Mouse (Mus musculus) heart, embryonic 11.5 days (tissue): ENCODE measurements around the gene Cstf1. TPM values are rescaled to one million over a fixed set of nuclear protein-coding genes. Genes with fewer than 3 reads are reported as not detected.
A peak's percentile ranks its signal among the peaks of the same experiment; 100 is the strongest.

Experiments used
- ATAC-seq: fragments of 200-750 bp; cut with Nextera tagmentation; replicated peaks from 2 replicates; pipeline ENCODE4 v1.8.0; 2017; ENCODE audit warnings: moderate library complexity; ENCODE audit not compliant: insufficient number of reproducible peaks, low FRiP score, low TSS enrichment
- H3K27ac ChIP-seq: fragments of 300-500 bp; sonication (generic); 2 replicates; pipeline ENCODE4 v1.5.1; 2014; ENCODE audit warnings: mild to moderate bottlenecking, low read depth, low read length
- H3K27me3 ChIP-seq: fragments of 300-500 bp; sonication (generic); 2 replicates; pipeline ENCODE4 v1.6.1; 2014; ENCODE audit warnings: mild to moderate bottlenecking, low read length, mixed read lengths; ENCODE audit not compliant: control insufficient read depth, insufficient read depth
- H3K36me3 ChIP-seq: fragments of 300-500 bp; sonication (generic); 2 replicates; pipeline ENCODE4 v1.6.1; 2014; ENCODE audit warnings: mild to moderate bottlenecking, low read length, moderate library complexity, mixed read lengths; ENCODE audit not compliant: control insufficient read depth, insufficient read depth
- H3K4me1 ChIP-seq: fragments of 300-500 bp; sonication (generic); 2 replicates; pipeline ENCODE4 v1.6.1; 2014; ENCODE audit warnings: low read length; ENCODE audit not compliant: control insufficient read depth, insufficient read depth
- H3K4me2 ChIP-seq: fragments of 300-500 bp; sonication (generic); 2 replicates; pipeline ENCODE4 v1.6.1; 2014; ENCODE audit warnings: mild to moderate bottlenecking, moderate library complexity
- H3K4me3 ChIP-seq: fragments of 300-500 bp; sonication (generic); 2 replicates; pipeline ENCODE4 v1.5.1; 2014; ENCODE audit warnings: low read depth, low read length
- H3K9ac ChIP-seq: fragments of 300-500 bp; sonication (generic); 2 replicates; pipeline ENCODE4 v1.6.1; 2014; ENCODE audit warnings: mild to moderate bottlenecking, low read depth, low read length, moderate library complexity
- H3K9me3 ChIP-seq: fragments of 300-500 bp; sonication (generic); replicated peaks from 2 replicates; pipeline ENCODE4 v1.6.1; 2016; ENCODE audit warnings: low read length; ENCODE audit not compliant: control insufficient read depth
- WGBS: fragments of 180-500 bp; shearing (Covaris S2); extraction: QIAGEN DNeasy Blood & Tissue Kit; methylation state at CpG from one replicate; pipeline ENCODE4 v1.1.7; 2014; ENCODE audit not compliant: insufficient replicate concordance; 5-methylcytosine and 5-hydroxymethylcytosine counted together
- polyA plus RNA-seq: library from polyadenylated mRNA; unstranded; fragments of >200 nt; fragmentation: Nextera tagmentation; extraction: Ambion mirVana; gene quantifications from 2 replicates; pipeline ENCODE4 v1.2.1, GENCODE M21; 2014

Cstf1 gene
- 34.4 and 34.6 TPM in 2 replicates for polyA plus RNA-seq

DNA sequence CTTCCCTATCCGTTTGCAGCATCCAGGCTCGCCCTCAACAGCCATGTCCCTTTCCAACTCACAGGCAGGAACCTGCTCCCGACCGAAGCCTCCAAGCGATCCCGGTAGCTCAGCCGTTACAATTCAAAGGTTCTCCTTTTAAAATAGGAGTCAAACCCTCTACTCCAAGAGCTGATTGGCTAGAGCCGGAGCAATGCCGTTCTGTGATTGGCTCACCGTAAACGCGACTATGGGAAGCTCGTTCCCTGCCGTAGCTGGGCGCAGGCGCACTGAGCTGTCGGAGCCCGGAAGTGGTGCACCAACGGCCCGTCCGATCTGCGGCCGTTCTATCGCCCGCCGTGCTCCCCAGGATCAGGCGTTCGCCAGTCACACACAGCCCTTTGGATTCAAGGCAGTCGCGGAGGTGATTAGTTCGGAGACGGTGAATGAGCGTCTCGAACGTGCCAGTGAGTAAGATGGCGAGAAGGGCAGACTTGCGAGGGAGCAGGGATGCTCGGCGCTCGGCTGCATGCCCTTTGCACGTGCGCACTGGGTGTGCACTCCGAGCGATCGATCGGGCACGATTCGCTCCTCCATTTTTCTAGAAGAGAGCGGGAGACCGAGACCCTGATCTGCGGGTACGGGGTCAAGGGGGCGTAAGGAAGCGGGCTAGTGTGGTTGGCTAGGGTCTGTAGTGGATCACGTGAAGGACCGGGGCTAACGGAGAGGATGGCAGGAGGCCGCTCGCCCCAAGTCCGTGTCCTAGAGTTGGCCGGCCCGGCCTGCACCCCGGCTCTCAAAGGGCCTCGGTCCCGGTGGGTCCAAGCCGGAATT, at the start of gene Cstf1, which contains the start of gene Aurka:
Cstf1 (plus strand) TSS at position 271 of the 813 bp plus-strand sequence.
Aurka (minus strand) TSS at position 125 of the 813 bp plus-strand sequence.
- H3K36me3 ChIP-seq, result peaks cover 23% of the 10 kb centered on the region
- under 1% methylated on average over 65 of the region's 66 CpGs for WGBS

DNA sequence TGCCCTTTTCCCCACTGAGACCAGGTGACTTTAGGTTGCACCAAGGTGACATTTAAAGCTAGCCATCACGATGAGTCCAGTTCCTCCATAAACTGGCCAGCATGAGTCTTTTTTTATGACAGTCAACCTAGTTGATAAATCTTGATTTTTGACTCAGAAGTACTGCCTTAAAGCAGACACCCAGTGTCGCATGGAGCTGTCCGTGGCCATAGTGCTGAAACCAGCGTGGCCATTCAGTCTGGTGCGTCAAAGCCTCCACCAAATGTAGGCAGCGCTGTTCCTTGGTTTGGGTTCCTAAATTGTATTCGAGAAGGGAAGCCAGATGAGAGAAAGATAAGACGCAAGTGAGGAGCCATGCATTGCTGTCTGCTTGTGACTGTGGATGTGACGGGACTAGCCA, 49.6 kb upstream of the Cstf1 start:
- Histone ChIP-seq H3K27ac (no peak overlapping the region), H3K9me3 (no peaks in the 10 kb centered on the region), H3K4me1 (no peaks in the 10 kb centered on the region), H3K27me3 (0 out of 2 replicates have a peak, but pooled peaks cover 2% of the 10 kb centered on the region), H3K36me3 (no peaks in the 10 kb centered on the region), H3K4me3 (no peak overlapping the region), H3K4me2 (no peak overlapping the region), H3K9ac (no peak overlapping the region)
- ATAC-seq, result no peak
- 18% methylated on average over 9 of the region's 9 CpGs for WGBS

More for the DNA sequence above, at the start of gene Cstf1, which contains the start of gene Aurka:
- Histone ChIP-seq H3K27me3 (no peaks in the 10 kb centered on the region), H3K4me1 (peaks cover 15% of the 10 kb centered on the region), H3K9ac (peak within 1 kb of the TSS; percentile 94), H3K27ac (peak within 1 kb of the TSS; percentile 74), H3K4me2 (peak within 1 kb of the TSS; percentile 76), H3K4me3 (peak within 1 kb of the TSS; percentile 85), H3K9me3 (no peaks in the 10 kb centered on the region)
- ATAC-seq, result peak; percentile 97

DNA sequence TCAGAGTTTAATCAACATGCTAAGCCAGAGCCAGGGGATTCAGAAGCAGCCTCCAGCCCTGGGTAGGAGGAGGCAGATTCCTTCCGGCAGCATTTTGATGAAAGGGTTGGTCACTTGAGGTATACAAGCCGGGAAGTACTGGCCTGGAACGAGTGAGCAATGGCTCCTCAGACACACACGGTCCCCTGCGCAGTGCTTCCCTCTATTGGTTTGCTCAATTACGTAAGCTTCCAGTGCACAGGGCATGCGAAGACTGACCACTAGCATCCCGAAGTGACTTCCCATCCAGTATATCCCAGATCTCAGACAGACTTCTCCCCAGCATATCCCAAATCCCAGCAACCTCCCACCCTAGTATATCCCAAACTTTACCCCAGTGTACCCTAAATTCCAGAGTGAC, 42.2 kb upstream of the Cstf1 start:
- Histone ChIP-seq H3K27me3 (peaks cover 12% of the 10 kb centered on the region), H3K36me3 (no peaks in the 10 kb centered on the region), H3K9me3 (no peaks in the 10 kb centered on the region), H3K4me2 (no peak overlapping the region), H3K4me1 (no peaks in the 10 kb centered on the region), H3K4me3 (no peak overlapping the region), H3K9ac (no peak overlapping the region), H3K27ac (no peak overlapping the region)
- ATAC-seq, result no peak
- 46% methylated on average over 8 of the region's 8 CpGs for WGBS

DNA sequence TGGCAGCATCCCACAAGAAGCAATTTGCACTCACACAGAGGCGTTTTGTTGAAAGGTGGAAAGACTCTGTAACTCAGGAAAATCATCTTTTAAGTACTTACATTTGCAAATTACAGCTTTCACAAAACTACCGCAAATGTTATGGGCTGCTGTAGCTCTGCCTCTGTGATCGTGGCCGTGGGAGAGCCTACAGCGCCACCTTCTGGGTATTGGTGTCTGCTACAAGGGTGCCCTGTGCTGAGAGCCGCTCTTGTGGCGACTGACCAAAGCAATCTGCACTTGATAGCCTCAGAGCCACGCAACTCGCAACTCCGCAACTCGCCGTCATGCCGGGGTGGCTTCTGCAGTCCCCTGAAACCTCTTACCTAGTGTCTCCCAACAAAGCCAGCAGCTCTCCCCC, 41.3 kb upstream of the Cstf1 start:
- WGBS, result 7% methylated on average over 13 of the region's 13 CpGs
- H3K4me2 ChIP-seq, result peak overlapping the region; percentile 39
- H3K9ac ChIP-seq, result no peak overlapping the region
- no peaks in the 10 kb centered on the region for H3K36me3 ChIP-seq
- H3K4me1 ChIP-seq, result no peaks in the 10 kb centered on the region
- no peaks in the 10 kb centered on the region for H3K9me3 ChIP-seq
- no peak overlapping the region for H3K27ac ChIP-seq
- no peak for ATAC-seq
- peaks cover 12% of the 10 kb centered on the region for H3K27me3 ChIP-seq
- no peak overlapping the region for H3K4me3 ChIP-seq

DNA sequence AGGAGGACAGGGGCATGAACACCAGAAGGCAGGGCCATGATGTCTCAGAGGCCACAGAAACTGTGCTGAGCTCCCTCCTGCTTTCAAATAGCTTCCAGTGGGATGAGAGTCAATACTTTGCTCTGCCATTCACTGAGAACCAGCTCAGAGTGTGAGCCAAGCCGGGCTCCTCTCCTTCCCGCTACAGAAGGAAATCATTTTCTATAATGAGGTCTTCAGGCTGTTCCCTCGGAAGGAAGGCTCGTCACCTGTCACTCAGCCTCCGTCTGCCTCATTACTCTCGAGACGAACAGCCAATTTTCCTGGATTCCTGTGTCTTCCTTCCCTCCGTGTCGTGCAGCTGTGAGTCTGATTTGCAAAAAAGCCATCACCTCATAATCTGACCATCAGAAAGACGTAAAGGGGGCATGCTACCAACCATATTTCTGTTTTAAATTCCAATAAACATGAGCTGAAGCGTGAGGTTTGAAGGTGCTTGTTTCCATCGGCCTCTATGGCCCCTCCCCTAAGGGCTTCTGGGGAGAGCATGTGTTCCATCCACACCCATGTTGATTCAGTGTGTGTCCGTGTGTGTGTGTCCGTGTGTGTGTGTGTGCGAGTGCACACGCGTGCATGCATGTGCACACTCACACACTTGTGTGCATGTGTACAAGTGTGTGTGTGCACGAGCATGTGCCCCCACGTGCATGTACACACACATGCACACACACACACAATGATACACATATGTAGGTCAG, 32.1 kb upstream of the Cstf1 start:
- H3K9ac ChIP-seq, result no peak overlapping the region
- no peaks in the 10 kb centered on the region for H3K36me3 ChIP-seq
- ATAC-seq, result no peak
- H3K4me3 ChIP-seq, result no peak overlapping the region
- no peak overlapping the region for H3K27ac ChIP-seq
- H3K4me1 ChIP-seq, result no peaks in the 10 kb centered on the region
- no peaks in the 10 kb centered on the region for H3K27me3 ChIP-seq
- H3K4me2 ChIP-seq, result no peak overlapping the region
- H3K9me3 ChIP-seq, result no peaks in the 10 kb centered on the region
- 79% methylated on average over 19 of the region's 19 CpGs for WGBS

DNA sequence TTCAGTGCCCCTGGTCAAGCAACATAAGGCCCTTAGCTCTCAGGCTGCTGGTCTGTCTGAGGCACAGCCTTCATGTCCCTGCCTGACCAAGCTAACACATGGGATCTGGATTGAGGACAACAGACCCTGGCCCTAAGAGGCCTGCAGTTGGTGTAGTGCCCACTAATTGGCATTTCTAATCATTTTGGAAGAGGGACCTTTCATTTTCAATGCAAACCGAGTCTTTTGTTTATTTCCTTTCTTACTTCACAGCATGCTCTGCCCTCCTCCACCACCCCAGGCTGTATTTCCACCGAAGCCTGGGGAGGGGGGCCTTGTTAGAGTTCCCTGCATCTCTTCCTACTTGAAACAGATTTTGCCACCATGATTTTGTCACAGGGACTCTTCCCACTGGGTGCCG, 29.5 kb upstream of the Cstf1 start:
- ATAC-seq, result no peak
- Histone ChIP-seq H3K4me3 (no peak overlapping the region), H3K9ac (no peak overlapping the region), H3K9me3 (no peaks in the 10 kb centered on the region), H3K4me2 (no peak overlapping the region), H3K4me1 (0 out of 2 replicates have a peak, but pooled peaks cover 4% of the 10 kb centered on the region), H3K27ac (no peak overlapping the region), H3K36me3 (no peaks in the 10 kb centered on the region), H3K27me3 (no peaks in the 10 kb centered on the region)
- 43% methylated on average over 3 of the region's 3 CpGs for WGBS

DNA sequence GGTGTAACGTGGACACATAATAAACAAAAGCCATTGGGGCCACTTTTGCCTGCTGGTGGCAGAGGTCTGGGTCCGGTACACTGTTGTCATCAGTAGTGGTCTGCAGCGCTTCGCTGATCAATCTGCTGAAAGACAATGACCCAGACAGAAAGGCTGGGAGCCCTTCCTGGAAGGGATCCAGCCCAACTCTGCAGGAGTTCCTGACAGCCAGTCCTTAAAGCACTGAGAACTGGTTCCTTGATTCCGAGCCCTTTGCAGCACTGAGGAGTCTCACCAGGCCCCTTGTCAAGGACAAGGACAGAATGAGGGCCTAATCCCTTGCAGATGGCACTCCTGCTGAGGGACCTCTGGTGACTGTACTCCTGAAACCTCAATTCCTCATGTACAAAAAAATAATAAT, 28.9 kb upstream of the Cstf1 start:
- 51% methylated on average over 5 of the region's 5 CpGs for WGBS
- Histone ChIP-seq H3K27ac (no peak overlapping the region), H3K9ac (no peak overlapping the region), H3K27me3 (no peaks in the 10 kb centered on the region), H3K4me2 (no peak overlapping the region), H3K4me3 (no peak overlapping the region), H3K4me1 (0 out of 2 replicates have a peak, but pooled peaks cover 4% of the 10 kb centered on the region), H3K9me3 (no peaks in the 10 kb centered on the region), H3K36me3 (no peaks in the 10 kb centered on the region)
- ATAC-seq, result no peak

DNA sequence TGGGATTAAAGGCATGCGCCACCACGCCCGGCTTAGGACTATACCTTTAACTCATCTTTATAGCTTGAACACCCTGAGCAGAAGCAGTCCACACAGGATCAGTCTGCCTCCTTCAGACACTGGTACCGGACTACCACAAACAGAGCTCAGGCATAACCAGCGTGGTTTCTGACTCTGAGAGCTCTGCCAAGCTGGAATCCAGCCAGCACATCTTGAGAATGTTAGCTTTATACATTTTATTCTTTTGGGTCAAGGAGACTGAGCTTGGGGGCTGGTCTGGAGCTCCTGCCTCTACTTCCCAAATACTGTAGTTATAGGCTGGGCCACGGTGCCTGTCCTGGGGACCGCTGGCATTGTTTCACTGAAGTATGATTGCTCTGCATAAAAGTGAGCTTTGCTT, 26.7 kb upstream of the Cstf1 start:
- no peak overlapping the region for H3K4me2 ChIP-seq
- no peak overlapping the region for H3K4me3 ChIP-seq
- H3K27ac ChIP-seq, result no peak overlapping the region
- no peak overlapping the region for H3K9ac ChIP-seq
- H3K36me3 ChIP-seq, result no peaks in the 10 kb centered on the region
- ATAC-seq, result no peak
- H3K27me3 ChIP-seq, result no peaks in the 10 kb centered on the region
- WGBS, result 92% methylated on average over 7 of the region's 7 CpGs
- no peaks in the 10 kb centered on the region for H3K9me3 ChIP-seq
- peaks cover 18% of the 10 kb centered on the region for H3K4me1 ChIP-seq
